12 mouse cellular contexts compared by ENCODE assay signal in the genomic region with DNA sequence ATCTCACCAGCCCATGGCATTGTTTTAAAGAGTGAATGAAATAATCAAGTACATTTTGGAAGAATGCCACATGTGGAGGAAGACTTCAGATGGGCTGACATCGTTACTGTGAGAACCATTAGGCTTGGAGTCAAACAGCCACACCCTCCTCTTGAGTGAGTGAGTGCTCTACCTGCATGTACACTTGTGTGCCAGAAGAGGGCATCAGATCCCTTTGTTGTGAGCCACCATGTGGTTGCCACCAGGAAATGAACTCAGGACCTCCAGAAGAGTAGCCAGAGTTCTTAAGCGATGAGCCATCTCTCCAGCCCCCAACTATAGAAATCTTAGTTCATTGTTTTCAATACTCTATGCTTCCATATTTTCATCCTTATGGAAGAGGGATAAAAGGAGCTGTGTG. TPM values are rescaled to one million over a fixed set of nuclear protein-coding genes. Genes with fewer than 3 reads are reported as not detected.
DNase-seq lines count a peak whose midpoint lies in the region; ATAC-seq and TF ChIP-seq lines count a peak whose summit lies in the region.
"Had no signal": no experiment of that assay in that cellular context is flagged by ENCODE, and none has a peak within 500 bp of the region (broad histone marks: within the 10 kb centered on the region; RNA-seq: fewer than 3 reads in every experiment).

No protein-coding gene starts in this region.

- ATAC-seq in stomach, postnatal 0 days (ENCODE audit: low FRiP score, low TSS enrichment) = no peak; the same call in 1 of the 2 replicates

- peak; percentile 66 for TF ChIP-seq CTCF in stomach, postnatal 0 days (IDR thresholded peaks at IDR 0.05; ENCODE audit: low read depth)

- H3K4me2 ChIP-seq in stomach, postnatal 0 days (replicated peaks; ENCODE audit: low read depth) = no peak overlapping the region
- H3K4me2 ChIP-seq: embryonic facial prominence, embryonic 15.5 days; heart, embryonic 15.5 days had no signal

- no peaks in the 10 kb centered on the region for H3K4me1 ChIP-seq in stomach, postnatal 0 days (replicated peaks; ENCODE audit: control insufficient read depth, insufficient read depth)
- H3K4me1 ChIP-seq: embryonic facial prominence, embryonic 15.5 days had no signal

- H3K27me3 ChIP-seq in stomach, postnatal 0 days (ENCODE audit: control insufficient read depth, insufficient read depth, low read length) = no peaks in the 10 kb centered on the region
- H3K27me3 ChIP-seq: embryonic facial prominence, embryonic 15.5 days; heart, embryonic 15.5 days had no signal

- TF ChIP-seq EP300 in stomach, postnatal 0 days (optimal IDR thresholded peaks at IDR 0.05) = no peak

- no peak overlapping the region for H3K4me3 ChIP-seq in stomach, postnatal 0 days (ENCODE audit: low read depth, low read length)
- H3K4me3 ChIP-seq: embryonic facial prominence, embryonic 15.5 days; heart, embryonic 15.5 days had no signal

- H3K9me3 ChIP-seq in stomach, postnatal 0 days (ENCODE audit: control insufficient read depth, low read length) = no peaks in the 10 kb centered on the region
- H3K9me3 ChIP-seq: embryonic facial prominence, embryonic 15.5 days; heart, embryonic 15.5 days had no signal

- H3K36me3 ChIP-seq in stomach, postnatal 0 days (ENCODE audit: control insufficient read depth, insufficient read depth, low read length) = no peaks in the 10 kb centered on the region
- H3K36me3 ChIP-seq: embryonic facial prominence, embryonic 15.5 days; heart, embryonic 15.5 days had no signal

- no peak overlapping the region for H3K27ac ChIP-seq in stomach, postnatal 0 days (replicated peaks)
- H3K27ac ChIP-seq: embryonic facial prominence, embryonic 15.5 days; heart, embryonic 15.5 days had no signal

- WGBS in stomach, postnatal 0 days = 35% methylated on average over 2 of the region's 2 CpGs

- DNase-seq in embryo, embryonic 10.5 days (ENCODE audit: low spot score) = peak; percentile 27
- no peak for DNase-seq in embryo, embryonic 11 days
- peak; percentile 27 for DNase-seq in lung, postnatal 10 days
- no peak for DNase-seq in lung, postnatal 36 days
- peak; percentile 32 for DNase-seq in c-Kit-positive CD71-negative TER-119-negative erythroid progenitor cells, embryonic 14.5 days (ENCODE audit: low read depth)
- DNase-seq in stomach, postnatal 0 days (ENCODE audit: low spot score) = no peak
- DNase-seq in layer of hippocampus, adult 9-11 months = no peak
- DNase-seq in heart, postnatal 14 days = no peak

- H3K9ac ChIP-seq in stomach, postnatal 0 days (ENCODE audit: low read length) = no peak overlapping the region
- H3K9ac ChIP-seq: embryonic facial prominence, embryonic 15.5 days; heart, embryonic 15.5 days had no signal

- intact Hi-C loops in heart, postnatal 14 days (cut with DNase I) = no loop called here

RNA-seq across cellular contexts. Expression of gene Ceacam9, which starts 22.7 kb away (rescaled TPM):
- polyA plus RNA-seq in stomach, postnatal 0 days (2015; fragmentation: Nextera tagmentation; extraction: Ambion mirVana) = not detected in 2 replicates
- total RNA-seq in heart, postnatal 14 days (2021) = not detected
- polyA plus RNA-seq: embryonic facial prominence, embryonic 15.5 days; heart, embryonic 15.5 days; stomach, embryonic 16.5 days had no signal

RNA-seq across cellular contexts. Expression of gene Ceacam15, which starts 23.5 kb away (rescaled TPM):
- polyA plus RNA-seq in stomach, postnatal 0 days (2015; fragmentation: Nextera tagmentation; extraction: Ambion mirVana) = not detected in 2 replicates
- not detected for total RNA-seq in heart, postnatal 14 days (2021)
- total RNA-seq: left cerebral cortex, postnatal 36 days had no signal
- polyA plus RNA-seq: embryonic facial prominence, embryonic 15.5 days; stomach, embryonic 16.5 days had no signal

RNA-seq across cellular contexts. Expression of gene Ap2s1, which starts 39.2 kb away (rescaled TPM):
- 225 and 229 TPM in 2 replicates for polyA plus RNA-seq in stomach, postnatal 0 days (2015; fragmentation: Nextera tagmentation; extraction: Ambion mirVana)
- 100 to 1,000 TPM in 1 of 2 experiments, 10 to 100 TPM in 1; 89.4 to 102 TPM for total RNA-seq in heart, postnatal 14 days (2021)

Comparison
In these comparisons a context has a peak if more than half of its experiments do, and no peak if none do; other contexts are left out.
1. DNase-seq: peak in embryo, embryonic 10.5 days (single experiment), lung, postnatal 10 days (single experiment) and c-Kit-positive CD71-negative TER-119-negative erythroid progenitor cells, embryonic 14.5 days (single experiment); none in embryo, embryonic 11 days (single experiment), lung, postnatal 36 days (single experiment), stomach, postnatal 0 days (single experiment), layer of hippocampus, adult 9-11 months (single experiment) and heart, postnatal 14 days (0 of 2).